Mouse (Mus musculus): ENCODE results near the gene Cmtm2a. TPM values are rescaled to one million over a fixed set of nuclear protein-coding genes. Genes with fewer than 3 reads are reported as not detected.

Gene Cmtm2a
- polyA plus RNA-seq, 1 experiment from 2014 or later: not detected

Other genes with a start within 250 kb of the Cmtm2a start
- 13.2 and 15.9 TPM in 2 replicates for gene Cdh5, start 191.6 kb downstream of the Cmtm2a start, polyA plus RNA-seq (2014; fragmentation: Nextera tagmentation; extraction: Ambion mirVana)
- 0.16 and 0.19 TPM in 2 replicates for gene Bean1, start 122.7 kb downstream of the Cmtm2a start, polyA plus RNA-seq (2014; fragmentation: Nextera tagmentation; extraction: Ambion mirVana)
- 30.1 and 32.2 TPM in 2 replicates for gene Tk2, start 44.6 kb downstream of the Cmtm2a start, polyA plus RNA-seq (2014; fragmentation: Nextera tagmentation; extraction: Ambion mirVana)
- gene Cklf, start 42.3 kb downstream of the Cmtm2a start, polyA plus RNA-seq (2014; fragmentation: Nextera tagmentation; extraction: Ambion mirVana): 43.3 and 44.3 TPM in 2 replicates
- gene Gm45711, start 16.9 kb upstream of the Cmtm2a start, polyA plus RNA-seq (2014; fragmentation: Nextera tagmentation; extraction: Ambion mirVana): not detected in 2 replicates
- not detected in 2 replicates for gene Cmtm1, start 17.0 kb upstream of the Cmtm2a start, polyA plus RNA-seq (2014; fragmentation: Nextera tagmentation; extraction: Ambion mirVana)
- gene Gm11020, start 28.4 kb upstream of the Cmtm2a start, polyA plus RNA-seq (2014; fragmentation: Nextera tagmentation; extraction: Ambion mirVana): not detected in 2 replicates
- not detected in 2 replicates for gene Cmtm2b, start 29.0 kb upstream of the Cmtm2a start, polyA plus RNA-seq (2014; fragmentation: Nextera tagmentation; extraction: Ambion mirVana)
- gene Cmtm3, start 46.2 kb upstream of the Cmtm2a start, polyA plus RNA-seq (2014; fragmentation: Nextera tagmentation; extraction: Ambion mirVana): 66.8 and 70.9 TPM in 2 replicates
- gene Cmtm4, start 102.6 kb upstream of the Cmtm2a start, polyA plus RNA-seq (2014; fragmentation: Nextera tagmentation; extraction: Ambion mirVana): 3.3 and 3.6 TPM in 2 replicates
- 101 and 105 TPM in 2 replicates for gene Dync1li2, start 149.9 kb upstream of the Cmtm2a start, polyA plus RNA-seq (2014; fragmentation: Nextera tagmentation; extraction: Ambion mirVana)
- gene Terb1, start 216.7 kb upstream of the Cmtm2a start, polyA plus RNA-seq (2014; fragmentation: Nextera tagmentation; extraction: Ambion mirVana): 0.15 and 0.17 TPM in 2 replicates
- gene Nae1, start 241.5 kb upstream of the Cmtm2a start, polyA plus RNA-seq (2014; fragmentation: Nextera tagmentation; extraction: Ambion mirVana): 132 and 147 TPM in 2 replicates
- 0.63 and 0.79 TPM in 2 replicates for gene Car7, start 241.5 kb upstream of the Cmtm2a start, polyA plus RNA-seq (2014; fragmentation: Nextera tagmentation; extraction: Ambion mirVana)